Mouse (Mus musculus) thymus, adult 2 months (tissue): Measurements from ENCODE around the gene Mcm8.

Source experiments
- CTCF ChIP-seq: fragments of 200-500 bp; IDR thresholded peaks from 2 replicates; pipeline ENCODE4 v1.5.1; 2012; ENCODE audit warnings: mild to moderate bottlenecking, control low read depth, low read length, moderate library complexity, borderline replicate concordance; ENCODE audit not compliant: control insufficient read depth, poor library complexity, insufficient read depth; ENCODE audit errors: extremely low read depth
- POLR2A ChIP-seq: fragments of 200-500 bp; IDR thresholded peaks from 2 replicates; pipeline ENCODE4 v1.6.1; 2012; ENCODE audit warnings: mild to moderate bottlenecking, low read length, control low read depth, moderate library complexity; ENCODE audit not compliant: control insufficient read depth, poor library complexity, insufficient read depth; ENCODE audit errors: extremely low read depth

DNA sequence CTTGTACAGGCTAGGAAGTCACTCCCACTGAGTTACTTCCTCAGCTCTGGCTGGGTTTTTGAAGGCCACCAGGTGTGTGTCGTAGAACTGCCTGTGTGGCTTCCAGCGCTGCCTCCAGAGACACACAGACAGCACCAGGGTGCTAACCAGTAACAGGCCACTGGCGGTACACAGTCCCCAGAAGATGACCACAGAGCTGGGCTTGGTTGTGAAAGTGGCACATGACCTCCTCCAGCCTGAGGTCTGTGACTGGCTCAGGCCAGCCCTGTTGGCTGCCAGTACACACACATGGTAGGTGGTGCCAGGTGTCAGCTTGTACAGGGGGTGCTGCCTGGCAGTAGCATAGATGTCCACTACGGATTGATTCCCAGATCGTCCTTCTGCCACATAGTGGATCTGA is 53.7 kb downstream of the Mcm8 start:
- TF ChIP-seq CTCF = no peak
- TF ChIP-seq POLR2A = no peak
